Mouse (Mus musculus) gastrocnemius, adult 8-10 months (tissue): ENCODE measurements around the gene Mrps23. TPM values are rescaled to one million over a fixed set of nuclear protein-coding genes. Genes with fewer than 3 reads are reported as not detected.
"Not testable (repeated sequence)": the region's sequence is repeated elsewhere in the genome, so short reads cannot be mapped to it uniquely, and the experiment has no call there.

Source experiments
- DNase-seq, 2 experiments: peaks; one replicate each; pipeline ENCODE4 v3.0.0; 2022; ENCODE audit warnings: low spot score in 2 of 2
- total RNA-seq, 4 experiments: library from RNA; stranded (reverse); gene quantifications; 2 replicates each; pipeline ENCODE4 v1.2.4; 2022

Mrps23 gene
- total RNA-seq, 4 experiments from 2014 or later = 119 to 149 (median 140) TPM

DNA sequence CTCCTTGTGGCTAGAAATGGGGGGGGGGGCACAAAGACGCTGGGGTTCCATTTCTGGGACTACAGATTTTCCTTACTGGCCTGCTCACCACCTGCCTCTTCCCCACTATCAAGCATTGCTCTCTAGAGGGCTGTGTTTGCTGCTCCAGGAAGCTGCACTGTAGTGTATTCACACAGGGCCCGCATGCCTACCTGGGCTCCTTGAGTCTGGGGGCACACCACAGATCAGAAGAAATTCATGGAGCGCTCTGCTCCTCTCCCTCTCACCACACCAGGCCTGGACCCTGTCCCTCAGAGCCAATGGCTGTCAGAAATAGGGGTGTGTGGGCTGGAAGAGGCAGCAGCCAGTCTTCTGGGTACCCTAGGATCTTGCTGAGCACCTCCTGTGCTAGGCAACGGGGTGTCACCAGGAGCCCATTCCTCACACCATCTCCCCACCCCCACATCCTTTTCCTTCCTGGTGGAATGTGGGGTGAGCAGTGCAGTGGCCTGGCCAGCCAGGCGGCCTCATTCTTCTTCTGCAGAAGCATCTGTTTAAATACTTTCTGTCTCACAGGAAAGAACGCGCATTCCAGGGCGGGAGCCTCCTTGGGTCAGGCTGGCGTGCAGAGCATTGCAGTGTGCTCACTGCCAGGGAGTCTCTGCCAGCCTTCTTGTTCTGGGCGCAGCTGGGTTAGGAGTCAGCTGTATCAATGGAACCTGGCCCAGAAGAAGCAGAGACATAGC lies 31.4 kb upstream of the Mrps23 start:
- DNase-seq = peak in 1 of 2 experiments; percentile 73

DNA sequence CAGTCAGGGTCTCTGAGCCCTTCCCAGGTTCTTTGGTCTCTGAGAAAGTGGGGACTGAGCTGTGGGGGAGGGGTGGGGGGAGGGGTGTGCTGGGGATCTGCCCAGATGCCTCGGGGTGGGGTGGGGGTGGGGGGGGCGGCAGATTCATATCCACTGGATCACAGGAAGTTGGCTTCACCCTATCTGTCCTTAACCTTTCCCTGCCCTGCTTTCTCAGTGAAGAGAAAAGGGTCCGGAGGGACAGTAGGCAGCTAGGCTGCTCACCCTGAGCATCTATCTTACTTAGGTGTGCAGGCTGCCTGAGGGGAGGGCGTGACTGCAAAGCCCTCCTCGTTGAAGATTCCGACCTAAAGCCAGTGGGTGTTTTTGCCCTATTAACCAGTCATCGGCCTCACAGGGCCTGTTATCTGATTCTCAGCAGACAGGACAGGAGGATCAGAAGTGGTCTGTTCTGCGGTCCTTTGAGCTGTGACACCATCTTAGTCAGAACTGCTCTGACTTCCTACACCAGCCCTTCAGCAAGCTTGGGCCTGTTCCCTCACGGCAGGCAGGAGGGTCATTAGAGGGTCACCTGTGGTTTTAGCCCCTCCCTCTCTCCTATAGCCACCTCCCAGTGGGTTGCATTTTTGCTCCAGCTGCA lies 30.7 kb upstream of the Mrps23 start:
- DNase-seq = no peak

DNA sequence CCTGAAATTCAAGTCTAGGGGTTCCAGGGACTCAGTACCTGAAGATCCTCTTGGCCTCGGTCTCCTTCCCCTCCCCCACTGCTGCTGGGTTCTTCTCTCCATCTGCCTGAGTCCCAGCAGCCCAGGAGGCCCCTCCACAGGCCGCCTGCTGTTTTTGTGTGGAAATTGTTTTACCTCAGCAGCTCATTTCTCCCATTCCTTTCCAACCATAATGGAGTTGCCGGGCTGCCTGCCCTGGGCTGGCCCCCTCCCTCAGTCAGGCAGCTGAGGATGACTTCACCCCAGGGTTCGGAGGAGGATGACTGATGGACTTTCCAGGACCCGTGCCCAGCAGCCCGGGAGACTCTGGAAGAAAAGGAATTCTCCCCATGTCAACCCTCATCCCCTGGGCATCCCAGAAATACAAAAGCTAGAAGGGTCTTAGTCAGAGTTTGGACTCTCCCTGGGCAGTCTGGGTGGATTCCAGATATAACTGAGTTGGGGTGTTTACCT lies 23.7 kb upstream of the Mrps23 start:
- DNase-seq = peak in 1 of 2 experiments; percentile 69

DNA sequence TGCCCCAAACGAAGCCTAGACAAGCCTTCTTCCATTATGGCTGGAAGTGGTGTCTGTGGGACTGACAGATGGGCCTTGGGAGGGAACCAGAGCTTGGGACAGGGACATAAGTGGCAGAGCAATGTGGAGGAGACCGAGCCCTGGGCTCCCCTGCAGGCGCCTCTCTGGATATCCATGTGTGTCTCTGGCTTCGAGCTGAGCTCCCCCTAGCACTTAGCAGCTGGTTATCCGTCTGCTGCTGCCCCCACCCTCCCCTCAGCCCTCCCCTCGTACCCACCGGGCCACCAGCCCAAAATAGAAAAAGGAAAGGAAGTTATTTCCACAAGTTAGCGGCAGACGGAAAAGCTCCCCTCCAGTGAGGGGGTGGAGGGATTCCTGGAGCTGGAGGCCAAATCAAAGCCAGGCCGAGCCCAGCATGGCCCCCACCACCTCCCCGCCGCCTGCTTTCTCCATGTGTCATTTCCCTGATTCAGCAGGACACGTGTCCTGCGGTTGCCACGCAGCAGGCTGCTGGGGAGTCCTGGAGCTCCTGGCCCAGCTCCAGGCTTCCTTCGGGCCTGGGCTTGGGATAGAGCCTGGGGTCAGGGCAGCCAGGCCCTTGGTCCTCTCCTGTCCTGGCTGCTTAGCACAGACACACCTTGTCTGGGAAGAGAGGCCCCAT lies 23.1 kb upstream of the Mrps23 start:
- DNase-seq = peak; percentile 77 to 86

GRCm38 (mm10) chr11:88184632-88185180 lies 19.5 kb upstream of the Mrps23 start:
- peak in 1 of 2 experiments; percentile 47 for DNase-seq

- DNase-seq = no peak
Observed at GRCm38 (mm10) chr11:88186078-88186946, 17.9 kb upstream of the Mrps23 start.

GRCm38 (mm10) chr11:88186947-88187243 lies 17.3 kb upstream of the Mrps23 start:
- DNase-seq = no peak

- DNase-seq = peak; percentile 86 to 88
Observed at GRCm38 (mm10) chr11:88187417-88188133, 16.6 kb upstream of the Mrps23 start.

- no peak for DNase-seq
Observed at GRCm38 (mm10) chr11:88188216-88188615, 16.0 kb upstream of the Mrps23 start.

DNA sequence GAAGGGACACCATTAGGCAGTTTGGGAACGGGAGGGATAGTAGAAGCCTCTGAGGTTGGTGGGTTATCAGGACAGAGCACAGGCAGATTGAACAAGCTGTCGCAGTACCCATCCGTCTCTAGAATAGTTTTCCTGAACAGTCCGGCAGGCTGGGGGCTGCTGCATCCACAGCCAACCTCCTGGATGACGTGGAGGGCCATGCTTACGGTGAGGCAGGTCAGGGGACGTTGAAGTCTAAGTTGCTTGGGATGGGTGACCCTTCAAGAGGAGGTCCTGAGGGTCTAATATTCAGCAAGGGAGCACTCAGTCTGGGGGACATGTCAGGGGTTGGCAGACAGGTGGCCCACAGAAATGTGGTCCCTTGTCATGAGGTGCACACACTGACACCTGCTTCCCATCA lies 15.6 kb upstream of the Mrps23 start:
- DNase-seq = no peak

- no peak for DNase-seq
Observed at GRCm38 (mm10) chr11:88192595-88192994, 11.6 kb upstream of the Mrps23 start.

DNA sequence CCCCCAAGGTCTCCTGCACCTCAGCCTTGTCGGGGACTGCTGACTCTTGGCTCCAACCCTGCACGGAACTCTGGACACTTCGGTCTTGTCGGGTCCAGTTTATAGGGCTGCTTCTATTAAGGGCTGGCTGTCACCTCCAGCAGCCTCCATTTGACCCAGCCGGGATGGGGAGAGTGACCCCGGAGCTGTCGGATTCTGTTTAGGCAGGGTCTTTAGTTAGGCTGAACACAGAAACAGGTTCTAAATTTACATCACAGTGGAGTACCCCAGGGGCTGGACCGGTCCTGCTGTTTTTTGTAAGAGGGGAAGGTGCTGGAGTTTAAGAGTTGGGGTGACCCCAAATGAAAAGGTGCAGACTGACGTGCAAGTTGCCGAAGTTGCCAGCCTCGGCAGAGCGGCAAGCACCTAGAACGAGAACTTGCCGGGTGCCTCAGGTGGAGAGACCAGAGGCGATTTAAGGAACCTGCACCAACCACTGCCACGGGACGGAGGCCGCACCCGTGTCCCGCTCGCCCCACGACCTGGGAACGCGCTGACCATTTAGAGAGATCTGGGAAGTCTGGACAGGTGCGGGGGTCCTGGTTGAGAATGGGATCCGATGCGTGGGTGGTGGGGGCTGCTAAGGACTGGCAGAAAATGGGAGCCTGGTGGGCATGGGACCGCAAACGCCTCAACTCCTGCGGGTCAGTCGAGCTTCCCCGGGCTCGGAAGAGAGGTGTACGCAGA lies 10.9 kb upstream of the Mrps23 start:
- no peak for DNase-seq

DNA sequence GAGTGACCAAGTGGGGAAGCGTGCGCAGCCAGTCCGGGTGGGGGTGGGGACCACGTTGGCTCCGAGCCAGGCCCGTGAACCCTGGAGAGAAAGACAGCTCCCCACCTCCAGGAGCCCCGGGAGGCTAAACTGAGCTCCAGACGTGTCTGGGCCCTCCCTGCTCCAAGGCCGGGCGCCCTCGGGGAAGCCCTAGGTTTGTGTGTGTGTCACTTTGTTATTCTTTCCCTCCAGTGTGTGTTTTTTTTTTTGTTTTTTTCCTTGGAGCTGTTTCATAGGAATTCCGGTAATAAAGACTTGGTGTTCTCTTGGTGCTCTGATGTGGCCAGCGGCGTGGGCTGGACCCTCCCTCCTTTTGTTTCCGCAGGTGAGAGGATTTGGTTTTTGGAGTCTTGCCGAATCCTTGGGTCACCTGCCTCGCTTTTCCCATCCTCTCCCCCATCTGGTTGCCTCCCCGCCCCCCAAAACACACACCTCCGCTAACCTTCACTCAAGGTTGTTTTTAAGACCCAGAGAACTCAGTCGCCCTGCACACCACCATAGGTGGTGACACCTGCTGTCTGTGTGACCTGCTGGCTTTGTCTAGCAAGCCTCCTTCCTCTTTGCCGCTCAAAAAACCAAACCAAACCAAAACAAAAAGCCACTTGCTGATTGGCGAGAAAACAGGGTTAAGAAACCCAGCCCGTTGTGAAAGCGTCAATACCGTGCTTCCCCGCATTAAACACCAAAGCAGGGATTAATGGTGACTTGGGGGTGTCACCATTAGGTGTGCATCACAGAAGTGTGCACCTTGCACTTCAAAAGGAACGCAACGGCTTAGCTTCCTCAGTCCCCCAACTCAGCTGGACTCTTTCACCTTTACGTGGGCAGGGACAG lies 10.1 kb upstream of the Mrps23 start:
- no peak for DNase-seq

DNA sequence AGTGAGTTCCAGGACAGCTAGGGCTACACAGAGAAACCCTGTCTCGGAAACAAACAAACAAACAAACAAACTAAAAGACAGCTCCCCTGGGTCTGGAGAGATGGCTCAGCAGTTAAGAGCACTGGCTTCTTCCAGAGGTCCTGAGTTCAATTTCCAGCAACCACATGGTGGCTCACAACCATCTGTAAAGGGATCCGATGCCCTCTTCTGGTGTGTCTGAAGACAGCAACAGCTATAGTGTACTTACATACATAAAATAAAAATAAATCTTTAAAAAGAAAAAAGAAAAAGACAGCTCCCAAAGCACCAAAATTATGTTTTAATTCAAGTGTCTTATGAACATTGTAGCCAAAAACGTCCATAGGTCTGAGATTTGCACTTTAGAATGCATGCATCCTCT lies 8.5 kb upstream of the Mrps23 start:
- DNase-seq = not testable (repeated sequence)

GRCm38 (mm10) chr11:88197153-88197576 lies 7.0 kb upstream of the Mrps23 start:
- DNase-seq = no peak

GRCm38 (mm10) chr11:88198223-88198622 lies 6.0 kb upstream of the Mrps23 start:
- DNase-seq = no peak

GRCm38 (mm10) chr11:88201172-88201571 lies 3.0 kb upstream of the Mrps23 start:
- DNase-seq = no peak

GRCm38 (mm10) chr11:88202077-88202476 lies 2.1 kb upstream of the Mrps23 start:
- DNase-seq = no peak
